8 mouse cellular contexts compared by ENCODE assay signal in the genomic region with DNA sequence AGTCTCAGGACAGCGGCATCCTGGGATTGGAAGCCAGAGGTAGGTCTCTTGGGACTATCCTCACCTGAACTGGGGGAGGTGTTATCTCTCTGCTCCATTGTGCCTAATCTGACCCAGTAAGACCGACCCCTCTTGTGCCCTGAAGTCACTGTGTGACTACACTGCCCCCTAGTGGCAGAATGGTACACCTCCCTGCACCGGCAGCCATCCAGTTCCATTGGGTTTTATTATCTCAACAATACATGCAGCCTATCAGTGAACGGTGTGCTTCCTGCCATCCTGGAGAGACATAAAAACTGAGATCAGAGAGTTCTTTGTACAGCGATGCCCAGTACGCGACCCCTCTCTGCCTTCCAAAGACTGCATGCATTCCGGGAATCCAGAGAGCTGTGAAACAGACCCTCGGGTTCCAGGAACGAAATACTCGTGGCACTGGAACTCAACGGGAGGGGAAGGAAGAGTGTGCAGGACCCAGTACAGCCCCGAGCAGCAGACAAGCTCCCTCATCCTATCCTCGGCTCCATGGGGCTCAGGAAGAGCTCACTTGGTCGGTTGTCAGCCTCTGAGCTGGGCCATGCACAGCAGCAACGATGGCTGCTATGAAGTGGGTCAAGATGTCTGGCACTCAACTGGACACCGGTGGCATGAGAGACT. TPM values are rescaled to one million over a fixed set of nuclear protein-coding genes. Genes with fewer than 3 reads are reported as not detected.
DNase-seq lines count a peak whose midpoint lies in the region; ATAC-seq lines count a peak whose summit lies in the region.

No protein-coding gene starts in this region.

- H3K9me3 ChIP-seq in embryonic facial prominence, embryonic 11.5 days (replicated peaks; ENCODE audit: control insufficient read depth, low read length), result no peaks in the 10 kb centered on the region
- H3K9me3 ChIP-seq in limb, embryonic 10.5 days (replicated peaks), result no peaks in the 10 kb centered on the region
- no peaks in the 10 kb centered on the region for H3K9me3 ChIP-seq in midbrain, embryonic 14.5 days (ENCODE audit: control insufficient read depth, low read length)

- no peaks in the 10 kb centered on the region for H3K36me3 ChIP-seq in embryonic facial prominence, embryonic 11.5 days (replicated peaks; ENCODE audit: control insufficient read depth, insufficient read depth, low read depth, low read length)
- no peaks in the 10 kb centered on the region for H3K36me3 ChIP-seq in limb, embryonic 10.5 days
- H3K36me3 ChIP-seq in midbrain, embryonic 14.5 days (ENCODE audit: control insufficient read depth, insufficient read depth, low read length), result no peaks in the 10 kb centered on the region

- H3K27ac ChIP-seq in embryonic facial prominence, embryonic 11.5 days (replicated peaks; ENCODE audit: low read depth, low read length), result no peak overlapping the region
- H3K27ac ChIP-seq in limb, embryonic 10.5 days, result 0 out of 2 replicates have a peak overlapping the region, but pooled peaks have one; percentile 21
- H3K27ac ChIP-seq in midbrain, embryonic 14.5 days (replicated peaks; ENCODE audit: low read depth, low read length), result no peak overlapping the region

- no peak overlapping the region for H3K4me3 ChIP-seq in embryonic facial prominence, embryonic 11.5 days (ENCODE audit: low read depth, low read length)
- peak overlapping the region; percentile 18 for H3K4me3 ChIP-seq in limb, embryonic 10.5 days
- H3K4me3 ChIP-seq in midbrain, embryonic 14.5 days (replicated peaks; ENCODE audit: low read depth, low read length), result no peak overlapping the region

- H3K9ac ChIP-seq in embryonic facial prominence, embryonic 11.5 days (replicated peaks; ENCODE audit: low read length), result no peak overlapping the region; the same call in 1 of the 2 replicates
- peak overlapping the region; percentile 36; the same call in 1 of the 2 replicates for H3K9ac ChIP-seq in midbrain, embryonic 14.5 days (replicated peaks; ENCODE audit: low read length)

- DNase-seq in 3T3-L1 (ENCODE audit: low read depth, low spot score), result peak; percentile 85
- peak; percentile 88 for DNase-seq in adrenal gland, postnatal 14 days
- peak; percentile 88 for DNase-seq in embryonic facial prominence, embryonic 11.5 days (ENCODE audit: low spot score)
- DNase-seq in heart, adult 18-20 months, result peak; percentile 61 to 86
- DNase-seq in kidney, adult 11 months, result peak; percentile 74
- DNase-seq in limb, embryonic 10.5 days (ENCODE audit: low spot score), result peak; percentile 88
- DNase-seq in midbrain, embryonic 14.5 days, result peak; percentile 89
- DNase-seq in spleen, adult 12 weeks (ENCODE audit: low spot score), result peak; percentile 42

- no peaks in the 10 kb centered on the region for H3K4me1 ChIP-seq in embryonic facial prominence, embryonic 11.5 days (ENCODE audit: control insufficient read depth, insufficient read depth, low read length)
- H3K4me1 ChIP-seq in limb, embryonic 10.5 days, result peaks cover 4% of the 10 kb centered on the region; the same call in 1 of the 2 replicates
- H3K4me1 ChIP-seq in midbrain, embryonic 14.5 days (ENCODE audit: control insufficient read depth, insufficient read depth, low read length), result no peaks in the 10 kb centered on the region

- 34% methylated on average over 17 of the region's 17 CpGs for WGBS in embryonic facial prominence, embryonic 11.5 days
- WGBS in limb, embryonic 10.5 days, result 34% methylated on average over 17 of the region's 17 CpGs
- 37% methylated on average over 17 of the region's 17 CpGs for WGBS in midbrain, embryonic 14.5 days

- no peaks in the 10 kb centered on the region for H3K27me3 ChIP-seq in embryonic facial prominence, embryonic 11.5 days (ENCODE audit: control insufficient read depth, insufficient read depth, low read length)
- no peaks in the 10 kb centered on the region for H3K27me3 ChIP-seq in limb, embryonic 10.5 days (ENCODE audit: low read depth, poor library complexity, severe bottlenecking)
- H3K27me3 ChIP-seq in midbrain, embryonic 14.5 days (ENCODE audit: control insufficient read depth, insufficient read depth, low read length), result no peaks in the 10 kb centered on the region

- ATAC-seq in embryonic facial prominence, embryonic 11.5 days (replicated peaks; ENCODE audit: insufficient number of reproducible peaks, low FRiP score, low TSS enrichment, low read depth), result peak; percentile 72
- ATAC-seq in midbrain, embryonic 14.5 days (ENCODE audit: low FRiP score, low TSS enrichment), result peak; percentile 75; the same call in 1 of the 2 replicates

- no peak overlapping the region; the same call in 1 of the 2 replicates for H3K4me2 ChIP-seq in embryonic facial prominence, embryonic 11.5 days (ENCODE audit: low read depth, low read length)
- peak overlapping the region; percentile 39 for H3K4me2 ChIP-seq in midbrain, embryonic 14.5 days (ENCODE audit: low read length)

RNA-seq across cellular contexts. Expression of gene Slc19a1, which starts 10.5 kb away (rescaled TPM):
- total RNA-seq in adrenal gland, postnatal 14 days (2021), result 21.3 and 24.2 TPM in 2 replicates
- polyA plus RNA-seq in embryonic facial prominence, embryonic 11.5 days (2014; fragmentation: Nextera tagmentation; extraction: Ambion mirVana), result 23.5 and 26.2 TPM in 2 replicates
- total RNA-seq in heart, adult 18-20 months (2021), result 1 to 10 TPM; 5.4 to 6.7 TPM
- polyA plus RNA-seq in limb, embryonic 10.5 days (2016; fragmentation: Nextera tagmentation; extraction: Ambion mirVana), result 42.4 and 47.2 TPM in 2 replicates
- 33.5 and 37.5 TPM in 2 replicates for polyA plus RNA-seq in midbrain, embryonic 14.5 days (2014; fragmentation: Nextera tagmentation; extraction: Ambion mirVana)

RNA-seq across cellular contexts. Expression of gene Pcbp3, which starts 59.8 kb away (rescaled TPM):
- total RNA-seq in adrenal gland, postnatal 14 days (2021), result 32.3 and 33.7 TPM in 2 replicates
- polyA plus RNA-seq in embryonic facial prominence, embryonic 11.5 days (2014; fragmentation: Nextera tagmentation; extraction: Ambion mirVana), result 23.8 and 27.8 TPM in 2 replicates
- 1 to 10 TPM; 2.3 to 2.7 TPM for total RNA-seq in heart, adult 18-20 months (2021)
- 44.9 and 47.3 TPM in 2 replicates for polyA plus RNA-seq in limb, embryonic 10.5 days (2016; fragmentation: Nextera tagmentation; extraction: Ambion mirVana)
- polyA plus RNA-seq in midbrain, embryonic 14.5 days (2014; fragmentation: Nextera tagmentation; extraction: Ambion mirVana), result 37.3 and 43.3 TPM in 2 replicates
